Mouse (Mus musculus) brain, adult 10 weeks (tissue): Measurements from ENCODE around the gene Gm7233. TPM values are rescaled to one million over a fixed set of nuclear protein-coding genes. Genes with fewer than 3 reads are reported as not detected.

Experiments
- polyA plus RNA-seq: library from polyadenylated mRNA; stranded (reverse); fragments of 350-450 nt; fragmentation: Illumina TruSeq; extraction: RNeasy Lipid Tissue Mini Kit (QIAGEN cat#74804); gene quantifications from one replicate; pipeline ENCODE4 v1.2.3, GENCODE M21; 2015; ENCODE audit warnings: low read depth, low replicate concordance

Gm7233 gene
- not detected for polyA plus RNA-seq

GRCm38 (mm10) chr14:43179567-43179966, at the start of gene Gm7233:
Gene Gm7233, plus strand, starts transcription at chr14:43179867.

GRCm38 (mm10) chr14:43235204-43235603, 55.5 kb downstream of the Gm7233 start, which contains the start of gene Gm8122:
Gene Gm8122, minus strand, starts transcription at chr14:43235304.

Other genes with a start within 250 kb of the Gm7233 start
- gene Gm8082, start 186.2 kb upstream of the Gm7233 start, polyA plus RNA-seq: not detected
- gene Gm10376, start 164.2 kb upstream of the Gm7233 start, polyA plus RNA-seq: not detected
- 0.51 TPM for gene Gm8094, start 103.2 kb upstream of the Gm7233 start, polyA plus RNA-seq
- 0.76 TPM for gene Gm8104, start 79.3 kb upstream of the Gm7233 start, polyA plus RNA-seq
- gene Gm8122, start 55.4 kb downstream of the Gm7233 start, polyA plus RNA-seq: not detected
- gene Gm8126, start 78.8 kb downstream of the Gm7233 start, polyA plus RNA-seq: not detected
- not detected for gene Gm9732, start 95.2 kb downstream of the Gm7233 start, polyA plus RNA-seq
- gene Gm8127, start 114.0 kb downstream of the Gm7233 start, polyA plus RNA-seq: not detected
- gene 1700001F09Rik, start 167.9 kb downstream of the Gm7233 start, polyA plus RNA-seq: not detected
- not detected for gene Gm8138, start 236.5 kb downstream of the Gm7233 start, polyA plus RNA-seq